Mouse (Mus musculus): ENCODE results near the gene Card6. TPM values are rescaled to one million over a fixed set of nuclear protein-coding genes. Genes with fewer than 3 reads are reported as not detected.

Card6 gene
- total and polyA plus RNA-seq, 3 experiments, result 1.3 to 3.9 (median 1.6) TPM

DNA sequence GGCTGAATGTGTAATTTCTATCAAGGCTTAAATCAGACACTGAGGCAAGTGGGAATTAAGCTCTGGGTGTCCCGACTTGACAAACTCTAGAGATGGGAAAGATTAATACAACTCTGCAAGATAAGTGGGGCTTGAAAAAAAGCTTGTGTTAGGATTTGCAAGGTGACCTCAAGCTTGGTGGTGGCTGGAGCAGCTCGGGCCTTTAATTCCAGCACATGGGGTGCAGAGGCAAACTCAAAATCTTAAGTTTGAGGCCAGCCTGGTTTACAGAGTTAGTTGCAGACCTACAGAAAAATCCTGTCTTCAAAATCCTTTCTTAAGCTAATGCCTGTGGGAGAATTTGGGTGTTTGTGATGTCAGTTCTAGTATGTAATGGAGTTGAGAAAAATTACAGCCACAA lies 10.9 kb upstream of the Card6 start:
- Histone ChIP-seq H3K27ac (ENCODE audit: insufficient read depth, low read depth) (no peak overlapping the region), H3K9ac (ENCODE audit: insufficient read depth, low read depth) (peak overlapping the region; percentile 96; the same call in 1 of the 2 replicates), H3K4me2 (ENCODE audit: insufficient read depth, low read depth, poor library complexity, severe bottlenecking) (peak overlapping the region; percentile 61), H3K4me1 (ENCODE audit: control insufficient read depth in 1 of 2, insufficient read depth in 2 of 2) (peaks cover 3 to 36% of the 10 kb centered on the region in 2 experiments; a peak in 2 of 4 replicates), H3K9me3 (replicated peaks; ENCODE audit: low read length) (no peaks in the 10 kb centered on the region), H3K36me3 (replicated peaks in 1 of 2; ENCODE audit: control insufficient read depth in 1 of 2, insufficient read depth in 1 of 2, low read length in 1 of 2) (peaks cover 55 to 62% of the 10 kb centered on the region in 2 experiments), H3K27me3 (replicated peaks) (no peaks in the 10 kb centered on the region), H3K79me2 (replicated peaks; ENCODE audit: control insufficient read depth, extremely low read depth, insufficient read depth, poor library complexity, severe bottlenecking) (peaks cover 35% of the 10 kb centered on the region), H3K4me3 (replicated peaks in 1 of 3; ENCODE audit: low read depth in 2 of 3, low read length in 2 of 3, poor library complexity in 1 of 3) (peak overlapping the region in 1 of 3 experiments; percentile 78)
- dilution Hi-C loops (cut with MboI; ENCODE audit: extremely low pct_ligation_motif_present, extremely low pct_unique_long_range_greater_than_20kb, low sequenced_read_pairs), result no loop called here
- in situ Hi-C loops (cut with MboI; ENCODE audit: low pct_ligation_motif_present, low pct_unique_long_range_greater_than_20kb, low sequenced_read_pairs), result loop anchor here (25.0 kb wide), 1 partner anchor 1082 kb away; the partner anchor contains the start of gene Oxct1
- no peak for DNase-seq (ENCODE audit: extremely low read depth)
- TF ChIP-seq POLR2A (IDR thresholded peaks at IDR 0.05; ENCODE audit: low read depth, low read length) (peak; percentile 2; the same call in 1 of the 2 replicates), MYC (IDR thresholded peaks at IDR 0.05; ENCODE audit: low read depth, low read length) (no peak), CHD1 (IDR thresholded peaks at IDR 0.05; ENCODE audit: low read depth, low read length) (no peak), SIN3A (IDR thresholded peaks at IDR 0.05; ENCODE audit: low read length) (peak; percentile 30; the same call in 1 of the 2 replicates)

DNA sequence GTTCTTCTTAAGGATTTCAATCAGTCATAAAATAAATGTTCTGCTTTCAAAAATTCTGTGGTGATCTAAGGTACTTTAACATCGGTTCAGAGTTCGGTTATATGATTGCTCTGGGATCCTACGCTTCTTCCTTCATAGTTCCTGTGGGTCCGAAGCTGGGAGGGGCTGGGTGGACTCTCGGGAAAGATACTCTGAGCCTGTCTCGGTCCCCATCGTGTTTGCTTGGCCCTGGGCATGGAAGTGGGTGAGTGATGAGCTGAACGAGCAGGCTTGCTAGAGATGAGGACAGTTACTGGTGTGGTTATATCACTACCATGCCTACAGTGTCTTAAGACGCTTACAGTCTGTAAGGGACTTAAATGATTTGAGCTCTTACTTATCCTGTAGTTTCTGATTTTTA lies 10.3 kb upstream of the Card6 start:
- Histone ChIP-seq H3K9ac (ENCODE audit: insufficient read depth, low read depth) (peak overlapping the region; percentile 96; the same call in 1 of the 2 replicates), H3K27me3 (replicated peaks) (no peaks in the 10 kb centered on the region), H3K9me3 (replicated peaks; ENCODE audit: low read length) (no peaks in the 10 kb centered on the region), H3K4me3 (replicated peaks in 1 of 3; ENCODE audit: low read depth in 2 of 3, low read length in 2 of 3, poor library complexity in 1 of 3) (peak overlapping the region in 2 of 3 experiments; percentile 22 to 78), H3K4me1 (ENCODE audit: control insufficient read depth in 1 of 2, insufficient read depth in 2 of 2) (peaks cover 3 to 36% of the 10 kb centered on the region in 2 experiments; a peak in 2 of 4 replicates), H3K79me2 (replicated peaks; ENCODE audit: control insufficient read depth, extremely low read depth, insufficient read depth, poor library complexity, severe bottlenecking) (peaks cover 35% of the 10 kb centered on the region), H3K4me2 (ENCODE audit: insufficient read depth, low read depth, poor library complexity, severe bottlenecking) (peak overlapping the region; percentile 61), H3K36me3 (replicated peaks in 1 of 2; ENCODE audit: control insufficient read depth in 1 of 2, insufficient read depth in 1 of 2, low read length in 1 of 2) (peaks cover 54 to 60% of the 10 kb centered on the region in 2 experiments), H3K27ac (ENCODE audit: insufficient read depth, low read depth) (no peak overlapping the region)
- in situ Hi-C loops (cut with MboI; ENCODE audit: low pct_ligation_motif_present, low pct_unique_long_range_greater_than_20kb, low sequenced_read_pairs) (loop anchor here (25.0 kb wide), 1 partner anchor 1081 kb away; the partner anchor contains the start of gene Oxct1), dilution Hi-C loops (cut with MboI; ENCODE audit: extremely low pct_ligation_motif_present, extremely low pct_unique_long_range_greater_than_20kb, low sequenced_read_pairs) (no loop called here)
- no peak for DNase-seq (ENCODE audit: extremely low read depth)
- TF ChIP-seq POLR2A (IDR thresholded peaks at IDR 0.05; ENCODE audit: low read depth, low read length) (0 out of 2 replicates have a peak, but pooled peaks have one; percentile 4), USF1 (IDR thresholded peaks at IDR 0.05; ENCODE audit: low read depth, low read length) (no peak)

DNA sequence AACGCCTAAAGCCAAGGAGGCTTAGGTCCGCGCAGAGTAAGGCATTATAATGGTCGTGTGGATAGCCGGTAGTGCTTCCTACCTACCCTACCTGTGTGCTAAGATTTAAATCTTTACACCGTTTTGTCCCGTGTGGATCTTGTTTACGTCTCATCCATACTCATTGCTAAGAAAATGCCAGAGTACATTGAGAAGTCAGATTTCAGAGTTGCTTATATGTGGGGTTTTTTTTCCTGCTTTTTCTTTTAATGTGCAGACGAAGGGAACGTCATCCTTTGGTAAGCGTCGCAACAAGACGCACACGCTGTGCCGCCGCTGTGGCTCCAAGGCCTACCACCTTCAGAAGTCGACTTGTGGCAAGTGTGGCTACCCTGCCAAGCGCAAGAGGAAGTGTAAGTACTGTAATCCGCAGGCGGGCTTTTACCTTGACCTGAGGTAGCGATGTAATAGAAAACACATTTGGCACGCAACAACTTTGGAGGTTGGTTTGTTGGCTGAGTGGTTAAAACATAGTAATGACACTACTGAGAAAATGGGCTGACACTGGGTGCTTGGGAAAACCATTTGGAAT lies 8.8 kb upstream of the Card6 start:
- peak overlapping the region; percentile 96 for H3K9ac ChIP-seq (ENCODE audit: insufficient read depth, low read depth)
- peaks cover 45 to 49% of the 10 kb centered on the region in 2 experiments for H3K36me3 ChIP-seq (replicated peaks in 1 of 2; ENCODE audit: control insufficient read depth in 1 of 2, insufficient read depth in 1 of 2, low read length in 1 of 2)
- no peaks in the 10 kb centered on the region for H3K9me3 ChIP-seq (replicated peaks; ENCODE audit: low read length)
- H3K27me3 ChIP-seq (replicated peaks), result no peaks in the 10 kb centered on the region
- H3K4me3 ChIP-seq (replicated peaks in 1 of 3; ENCODE audit: low read depth in 2 of 3, low read length in 2 of 3, poor library complexity in 1 of 3), result peak overlapping the region; percentile 67 to 94 (median 78)
- peak overlapping the region; percentile 88 for H3K4me2 ChIP-seq (ENCODE audit: insufficient read depth, low read depth, poor library complexity, severe bottlenecking)
- peaks cover 3 to 36% of the 10 kb centered on the region in 2 experiments; a peak in 2 of 4 replicates for H3K4me1 ChIP-seq (ENCODE audit: control insufficient read depth in 1 of 2, insufficient read depth in 2 of 2)
- in situ Hi-C loops (cut with MboI; ENCODE audit: low pct_ligation_motif_present, low pct_unique_long_range_greater_than_20kb, low sequenced_read_pairs), result loop anchor here (25.0 kb wide), 1 partner anchor 1080 kb away; the partner anchor contains the start of gene Oxct1
- dilution Hi-C loops (cut with MboI; ENCODE audit: extremely low pct_ligation_motif_present, extremely low pct_unique_long_range_greater_than_20kb, low sequenced_read_pairs), result no loop called here
- H3K79me2 ChIP-seq (replicated peaks; ENCODE audit: control insufficient read depth, extremely low read depth, insufficient read depth, poor library complexity, severe bottlenecking), result peaks cover 35% of the 10 kb centered on the region
- TF ChIP-seq TBP (conservative IDR thresholded peaks at IDR 0.05; ENCODE audit: low read depth, low read length), result no peak
- TF ChIP-seq POLR2A (IDR thresholded peaks at IDR 0.05; ENCODE audit: low read depth, low read length), result 0 out of 2 replicates have a peak, but pooled peaks have one; percentile 17
- TF ChIP-seq CHD1 (IDR thresholded peaks at IDR 0.05; ENCODE audit: low read depth, low read length), result 0 out of 2 replicates have a peak, but pooled peaks have one; percentile 38
- peak overlapping the region; percentile 73 for H3K27ac ChIP-seq (ENCODE audit: insufficient read depth, low read depth)
- no peak for DNase-seq (ENCODE audit: extremely low read depth)
